Mouse (Mus musculus) heart, embryonic 11.5 days (tissue): ENCODE measurements around the gene Pnpla2. TPM values are rescaled to one million over a fixed set of nuclear protein-coding genes. Genes with fewer than 3 reads are reported as not detected.
A peak's percentile ranks its signal among the peaks of the same experiment; 100 is the strongest.

Experiments used
- ATAC-seq: fragments of 200-750 bp; cut with Nextera tagmentation; replicated peaks from 2 replicates; pipeline ENCODE4 v1.8.0; 2017; ENCODE audit warnings: moderate library complexity; ENCODE audit not compliant: insufficient number of reproducible peaks, low FRiP score, low TSS enrichment
- H3K27ac ChIP-seq: fragments of 300-500 bp; sonication (generic); 2 replicates; pipeline ENCODE4 v1.5.1; 2014; ENCODE audit warnings: mild to moderate bottlenecking, low read depth, low read length
- H3K27me3 ChIP-seq: fragments of 300-500 bp; sonication (generic); 2 replicates; pipeline ENCODE4 v1.6.1; 2014; ENCODE audit warnings: mild to moderate bottlenecking, low read length, mixed read lengths; ENCODE audit not compliant: control insufficient read depth, insufficient read depth
- H3K36me3 ChIP-seq: fragments of 300-500 bp; sonication (generic); 2 replicates; pipeline ENCODE4 v1.6.1; 2014; ENCODE audit warnings: mild to moderate bottlenecking, low read length, moderate library complexity, mixed read lengths; ENCODE audit not compliant: control insufficient read depth, insufficient read depth
- H3K4me1 ChIP-seq: fragments of 300-500 bp; sonication (generic); 2 replicates; pipeline ENCODE4 v1.6.1; 2014; ENCODE audit warnings: low read length; ENCODE audit not compliant: control insufficient read depth, insufficient read depth
- H3K4me2 ChIP-seq: fragments of 300-500 bp; sonication (generic); 2 replicates; pipeline ENCODE4 v1.6.1; 2014; ENCODE audit warnings: mild to moderate bottlenecking, moderate library complexity
- H3K4me3 ChIP-seq: fragments of 300-500 bp; sonication (generic); 2 replicates; pipeline ENCODE4 v1.5.1; 2014; ENCODE audit warnings: low read depth, low read length
- H3K9ac ChIP-seq: fragments of 300-500 bp; sonication (generic); 2 replicates; pipeline ENCODE4 v1.6.1; 2014; ENCODE audit warnings: mild to moderate bottlenecking, low read depth, low read length, moderate library complexity
- H3K9me3 ChIP-seq: fragments of 300-500 bp; sonication (generic); replicated peaks from 2 replicates; pipeline ENCODE4 v1.6.1; 2016; ENCODE audit warnings: low read length; ENCODE audit not compliant: control insufficient read depth
- WGBS: fragments of 180-500 bp; shearing (Covaris S2); extraction: QIAGEN DNeasy Blood & Tissue Kit; methylation state at CpG from one replicate; pipeline ENCODE4 v1.1.7; 2014; ENCODE audit not compliant: insufficient replicate concordance; 5-methylcytosine and 5-hydroxymethylcytosine counted together
- polyA plus RNA-seq: library from polyadenylated mRNA; unstranded; fragments of >200 nt; fragmentation: Nextera tagmentation; extraction: Ambion mirVana; gene quantifications from 2 replicates; pipeline ENCODE4 v1.2.1, GENCODE M21; 2014

Pnpla2 gene
- polyA plus RNA-seq, 1 experiment from 2014 or later = 35.3 TPM

DNA sequence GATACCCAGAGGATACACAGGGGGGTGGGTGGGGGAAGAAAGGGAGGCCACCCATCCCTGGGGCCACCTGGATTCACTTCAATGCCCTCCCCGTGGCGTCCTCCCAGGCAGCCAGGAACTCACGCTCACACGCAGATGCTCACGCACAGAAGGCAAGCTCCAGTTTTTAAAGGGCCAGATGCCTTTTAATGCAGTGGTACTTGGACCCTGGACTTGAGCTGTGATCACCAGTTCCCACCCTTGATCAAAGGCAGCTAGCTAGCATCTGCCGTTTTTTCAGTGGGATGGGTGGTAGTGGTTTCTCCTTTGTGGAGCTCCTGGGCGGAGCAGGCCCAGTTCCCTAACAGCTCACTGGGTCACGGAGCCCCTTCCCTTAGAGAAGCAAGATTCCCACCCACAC lies 20.5 kb upstream of the Pnpla2 start:
- peaks cover 32% of the 10 kb centered on the region for H3K4me1 ChIP-seq
- 0 out of 2 replicates have a peak overlapping the region, but pooled peaks have one; percentile 22 for H3K27ac ChIP-seq
- no peaks in the 10 kb centered on the region for H3K9me3 ChIP-seq
- H3K4me2 ChIP-seq = peak overlapping the region; percentile 80
- no peaks in the 10 kb centered on the region for H3K27me3 ChIP-seq
- 14% methylated on average over 8 of the region's 8 CpGs for WGBS
- peak overlapping the region; percentile 46 for H3K4me3 ChIP-seq
- H3K36me3 ChIP-seq = peaks cover 11% of the 10 kb centered on the region; the same call in 1 of the 2 replicates
- H3K9ac ChIP-seq = peak overlapping the region; percentile 65
- ATAC-seq = no peak

- 0 out of 2 replicates have a peak, but pooled peaks have one; percentile 35 for ATAC-seq
- H3K36me3 ChIP-seq = peaks cover 12% of the 10 kb centered on the region; the same call in 1 of the 2 replicates
- H3K4me1 ChIP-seq = peaks cover 28% of the 10 kb centered on the region
- H3K9me3 ChIP-seq = no peaks in the 10 kb centered on the region
- H3K4me2 ChIP-seq = peak overlapping the region; percentile 80
- 0 out of 2 replicates have a peak overlapping the region, but pooled peaks have one; percentile 22 for H3K27ac ChIP-seq
- no peaks in the 10 kb centered on the region for H3K27me3 ChIP-seq
- WGBS = 5% methylated on average over 17 of the region's 17 CpGs
- H3K4me3 ChIP-seq = peak overlapping the region; percentile 46
- peak overlapping the region; percentile 65 for H3K9ac ChIP-seq
These were observed 19.7 kb upstream of the Pnpla2 start for GRCm38 (mm10) chr7:141435129-141435855.

DNA sequence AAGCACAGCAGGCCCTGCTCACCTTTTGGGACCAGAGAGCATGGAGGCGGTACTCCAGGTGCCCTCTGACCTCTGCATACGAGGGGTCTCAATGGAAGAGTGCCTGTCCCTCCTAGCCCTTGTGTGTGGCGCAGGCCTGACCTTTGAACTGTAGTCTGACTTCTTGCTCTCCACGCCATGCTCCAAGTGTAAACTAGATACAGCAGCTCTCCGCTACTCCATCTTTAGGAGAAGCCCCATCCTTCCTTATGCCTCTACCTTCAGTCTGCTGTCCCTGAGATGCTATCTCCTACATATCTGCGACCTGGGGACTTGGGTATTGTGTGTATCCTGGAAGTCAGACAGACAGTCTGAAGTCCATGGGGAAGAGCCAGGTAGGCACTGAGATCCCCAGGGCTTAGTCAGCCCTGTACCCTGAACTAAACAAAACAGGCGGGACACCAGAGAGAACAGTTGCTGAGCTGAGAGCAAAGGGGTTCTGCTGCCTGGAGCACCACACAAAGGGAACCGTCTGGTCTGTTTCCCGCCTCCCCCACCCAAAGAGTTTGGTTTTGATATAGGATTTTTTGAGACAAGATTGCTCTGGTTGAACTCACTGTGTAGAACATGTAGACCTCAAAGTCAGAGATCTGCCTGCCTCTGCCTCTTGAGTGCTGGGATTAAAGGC lies 19.0 kb upstream of the Pnpla2 start:
- 79% methylated on average over 9 of the region's 9 CpGs for WGBS

GRCm38 (mm10) chr7:141436523-141436892 lies 18.5 kb upstream of the Pnpla2 start:
- peaks cover 32% of the 10 kb centered on the region for H3K4me1 ChIP-seq
- peak overlapping the region; percentile 95 for H3K4me2 ChIP-seq
- H3K27me3 ChIP-seq = no peaks in the 10 kb centered on the region
- peaks cover 10% of the 10 kb centered on the region; the same call in 1 of the 2 replicates for H3K36me3 ChIP-seq
- no peak overlapping the region for H3K27ac ChIP-seq
- no peaks in the 10 kb centered on the region for H3K9me3 ChIP-seq
- no peak for ATAC-seq
- H3K4me3 ChIP-seq = peak overlapping the region; percentile 66
- WGBS = 71% methylated on average over 2 of the region's 2 CpGs
- H3K9ac ChIP-seq = peak overlapping the region; percentile 76

More for the DNA sequence above, 19.0 kb upstream of the Pnpla2 start:
- no peak for ATAC-seq
- Histone ChIP-seq H3K4me3 (no peak overlapping the region), H3K4me1 (peaks cover 30% of the 10 kb centered on the region), H3K36me3 (peaks cover 10% of the 10 kb centered on the region; the same call in 1 of the 2 replicates), H3K27me3 (no peaks in the 10 kb centered on the region), H3K4me2 (peak overlapping the region; percentile 80), H3K27ac (no peak overlapping the region), H3K9ac (no peak overlapping the region), H3K9me3 (no peaks in the 10 kb centered on the region)

DNA sequence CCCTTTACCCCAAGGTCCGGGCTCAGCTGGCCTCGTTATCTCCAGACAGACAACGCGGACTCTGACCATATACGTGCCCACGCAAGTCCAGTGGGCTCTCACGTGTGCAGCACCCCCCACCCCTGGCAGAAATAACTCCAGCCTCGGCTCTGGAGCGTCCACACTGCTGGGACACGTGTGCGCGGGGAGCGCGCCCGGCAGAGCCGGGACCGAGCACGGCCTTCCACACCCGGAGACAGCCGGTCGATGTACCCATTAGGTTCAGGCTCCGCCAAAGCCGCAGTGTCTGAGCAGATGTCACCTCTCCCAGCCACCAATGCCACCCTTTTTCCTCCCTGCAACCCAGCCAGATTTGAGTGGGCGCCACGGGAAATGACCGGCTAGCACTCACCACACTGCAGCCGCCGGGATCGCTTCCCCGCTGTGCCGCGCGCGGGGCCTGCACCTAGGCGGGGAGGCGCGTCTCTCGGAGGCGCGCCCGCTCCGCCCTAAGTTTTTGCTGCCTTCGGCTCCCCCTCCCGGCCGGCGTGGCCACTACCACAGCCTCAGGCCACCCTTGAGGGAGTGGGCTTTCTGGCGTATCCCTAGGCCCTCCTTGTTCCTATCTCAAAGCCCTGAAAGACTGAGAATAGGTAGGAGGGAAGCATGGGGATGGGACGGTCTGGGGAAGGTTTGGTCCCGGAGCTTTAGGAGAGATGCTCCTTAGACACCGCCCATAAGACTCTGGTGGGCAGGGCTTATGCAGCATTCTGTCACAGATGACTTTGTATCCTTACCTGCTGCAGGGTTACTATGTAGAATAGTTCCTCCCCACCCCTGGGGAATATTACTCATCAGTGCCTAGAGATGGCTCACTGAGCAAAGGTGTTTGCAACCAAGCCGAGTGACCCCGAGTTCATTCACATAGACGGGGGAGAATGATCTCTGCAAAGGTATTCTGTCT lies 17.5 kb upstream of the Pnpla2 start, which contains the start of gene Slc25a22:
TSS of gene Slc25a22 (minus strand) at position 715 of the 943 bp plus-strand sequence.
- 6% methylated on average over 53 of the region's 53 CpGs for WGBS
- Histone ChIP-seq H3K27me3 (no peaks in the 10 kb centered on the region), H3K9me3 (no peaks in the 10 kb centered on the region), H3K27ac (peak within 1 kb of the TSS; percentile 24; the same call in 1 of the 2 replicates), H3K9ac (peak within 1 kb of the TSS; percentile 76), H3K4me1 (peaks cover 36% of the 10 kb centered on the region), H3K4me3 (peak within 1 kb of the TSS; percentile 66), H3K4me2 (peak within 1 kb of the TSS; percentile 95), H3K36me3 (peaks cover 6% of the 10 kb centered on the region; the same call in 1 of the 2 replicates)
- peak; percentile 74 for ATAC-seq

DNA sequence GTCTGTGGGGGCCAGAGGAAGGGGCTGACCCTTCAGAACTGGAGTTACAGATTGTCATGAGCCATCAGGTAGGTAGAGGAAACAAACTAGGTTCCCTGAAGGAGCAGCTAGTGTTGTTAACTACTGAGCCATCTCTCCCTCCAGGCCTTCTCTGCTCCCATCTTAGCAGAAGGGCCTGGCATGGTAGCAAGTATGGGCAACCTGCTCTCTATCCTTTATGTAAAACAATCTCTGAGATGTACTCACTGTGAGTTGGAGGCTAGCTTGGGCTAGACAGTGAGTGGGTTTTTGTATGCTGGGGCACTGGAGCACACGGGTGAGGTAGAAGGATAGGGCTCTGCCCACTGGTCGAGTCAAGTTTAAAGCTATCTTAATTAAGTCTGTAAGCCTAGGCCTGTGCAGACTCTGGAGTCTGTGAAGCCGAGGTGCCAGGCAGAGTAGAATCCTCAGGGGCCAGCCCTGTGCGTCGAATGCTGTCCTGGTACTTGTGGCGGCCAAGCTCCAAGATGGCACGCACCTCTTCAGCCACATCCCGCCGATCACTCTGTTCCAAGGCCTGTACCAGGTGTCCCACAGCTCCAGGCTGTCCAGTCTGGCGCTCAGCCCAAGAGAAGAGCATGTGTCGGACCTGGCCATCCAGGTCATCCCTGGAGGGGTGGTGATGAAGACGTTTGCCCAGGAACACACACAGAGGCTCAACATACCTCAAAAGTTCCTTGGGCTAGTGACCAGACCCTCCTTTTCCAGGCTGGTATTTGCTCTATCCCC lies 16.6 kb upstream of the Pnpla2 start:
- Histone ChIP-seq H3K27ac (no peak overlapping the region), H3K36me3 (peaks cover 6% of the 10 kb centered on the region; the same call in 1 of the 2 replicates), H3K9ac (no peak overlapping the region), H3K4me2 (no peak overlapping the region), H3K4me1 (peaks cover 45% of the 10 kb centered on the region), H3K9me3 (no peaks in the 10 kb centered on the region), H3K27me3 (no peaks in the 10 kb centered on the region), H3K4me3 (no peak overlapping the region)
- 89% methylated on average over 12 of the region's 12 CpGs for WGBS
- no peak for ATAC-seq

GRCm38 (mm10) chr7:141439140-141439679 lies 15.8 kb upstream of the Pnpla2 start:
- H3K27me3 ChIP-seq = no peaks in the 10 kb centered on the region
- peaks cover 6% of the 10 kb centered on the region; the same call in 1 of the 2 replicates for H3K36me3 ChIP-seq
- 93% methylated on average over 10 of the region's 10 CpGs for WGBS
- no peak overlapping the region for H3K9ac ChIP-seq
- peaks cover 44% of the 10 kb centered on the region for H3K4me1 ChIP-seq
- no peak overlapping the region for H3K4me3 ChIP-seq
- no peak overlapping the region for H3K4me2 ChIP-seq
- H3K9me3 ChIP-seq = no peaks in the 10 kb centered on the region
- no peak for ATAC-seq
- H3K27ac ChIP-seq = no peak overlapping the region
